8 mouse cellular contexts compared by ENCODE assay signal in genomic region chr17:79895911-79896423, GRCm38 (mm10). TPM values are rescaled to one million over a fixed set of nuclear protein-coding genes. Genes with fewer than 3 reads are reported as not detected.
DNase-seq lines count a peak whose midpoint lies in the region; ATAC-seq lines count a peak whose summit lies in the region.

TSS of gene Atl2 (minus strand) at chr17:79896123.

- H3K27ac ChIP-seq in heart, embryonic 13.5 days (replicated peaks) = peak within 1 kb of the TSS; percentile 98
- peak within 1 kb of the TSS; percentile 96 for H3K27ac ChIP-seq in liver, embryonic 12.5 days
- peak within 1 kb of the TSS; percentile 97 for H3K27ac ChIP-seq in stomach, embryonic 15.5 days

- DNase-seq in CD4-positive helper T cell, adult 2 months (ENCODE audit: low read depth, low spot score) = peak; percentile 97
- DNase-seq in brain, embryonic 18.5 days (ENCODE audit: low read depth, low spot score) = peak; percentile 85
- DNase-seq in kidney, postnatal 10 days = peak; percentile 97
- DNase-seq in natural killer cell, adult 2 months (ENCODE audit: low spot score in 2 of 2) = peak; percentile 88 to 93

- H3K4me1 ChIP-seq in heart, embryonic 13.5 days = peaks cover 40% of the 10 kb centered on the region
- peaks cover 48% of the 10 kb centered on the region for H3K4me1 ChIP-seq in liver, embryonic 12.5 days
- peaks cover 6% of the 10 kb centered on the region; the same call in 1 of the 2 replicates for H3K4me1 ChIP-seq in stomach, embryonic 15.5 days

- no peaks in the 10 kb centered on the region for H3K36me3 ChIP-seq in heart, embryonic 13.5 days
- no peaks in the 10 kb centered on the region for H3K36me3 ChIP-seq in liver, embryonic 12.5 days
- H3K36me3 ChIP-seq in stomach, embryonic 15.5 days = no peaks in the 10 kb centered on the region

- H3K9ac ChIP-seq in heart, embryonic 13.5 days = peak within 1 kb of the TSS; percentile 99
- peak within 1 kb of the TSS; percentile 97 for H3K9ac ChIP-seq in liver, embryonic 12.5 days
- peak within 1 kb of the TSS; percentile 96 for H3K9ac ChIP-seq in stomach, embryonic 15.5 days

- peak; percentile 91 for ATAC-seq in erythroid progenitor cell, adult 5-6 weeks (replicated peaks; ENCODE audit: low FRiP score, poor library complexity, severe bottlenecking)
- ATAC-seq in heart, embryonic 13.5 days (ENCODE audit: extremely low read depth, insufficient number of reproducible peaks, low FRiP score, low TSS enrichment) = peak; percentile 93
- ATAC-seq in liver, embryonic 12.5 days = peak; percentile 90
- ATAC-seq in stomach, embryonic 15.5 days (ENCODE audit: insufficient read depth, low FRiP score, low read depth) = peak; percentile 92

- under 1% methylated on average over 48 of the region's 51 CpGs for WGBS in heart, embryonic 13.5 days
- under 1% methylated on average over 50 of the region's 51 CpGs for WGBS in liver, embryonic 12.5 days (ENCODE audit: insufficient replicate concordance)
- WGBS in stomach, embryonic 15.5 days = under 1% methylated on average over 51 of the region's 51 CpGs

- H3K27me3 ChIP-seq in heart, embryonic 13.5 days (replicated peaks) = peaks cover 11% of the 10 kb centered on the region
- H3K27me3 ChIP-seq in liver, embryonic 12.5 days (replicated peaks) = peaks cover 27% of the 10 kb centered on the region
- 0 out of 2 replicates have a peak, but pooled peaks cover 6% of the 10 kb centered on the region for H3K27me3 ChIP-seq in stomach, embryonic 15.5 days (replicated peaks)

- H3K9me3 ChIP-seq in heart, embryonic 13.5 days = no peaks in the 10 kb centered on the region
- no peaks in the 10 kb centered on the region for H3K9me3 ChIP-seq in liver, embryonic 12.5 days (replicated peaks)
- no peaks in the 10 kb centered on the region for H3K9me3 ChIP-seq in stomach, embryonic 15.5 days

- H3K4me2 ChIP-seq in heart, embryonic 13.5 days = peak within 1 kb of the TSS; percentile 79
- peak within 1 kb of the TSS; percentile 91 for H3K4me2 ChIP-seq in liver, embryonic 12.5 days
- H3K4me2 ChIP-seq in stomach, embryonic 15.5 days = peak within 1 kb of the TSS; percentile 69

- peak within 1 kb of the TSS; percentile 96 for H3K4me3 ChIP-seq in heart, embryonic 13.5 days
- H3K4me3 ChIP-seq in liver, embryonic 12.5 days = peak within 1 kb of the TSS; percentile 80
- peak within 1 kb of the TSS; percentile 98 for H3K4me3 ChIP-seq in stomach, embryonic 15.5 days (replicated peaks)

RNA-seq across cellular contexts. Expression of gene Atl2, which starts in this region (rescaled TPM):
- 134 and 176 TPM in 2 replicates for total RNA-seq in erythroid progenitor cell, adult 5-6 weeks (2015; ENCODE audit: low replicate concordance)
- 139 and 203 TPM in 2 replicates for total RNA-seq in erythroid progenitor cell, adult 5-6 weeks (2017; ENCODE audit: low replicate concordance)
- 23.2 and 25.0 TPM in 2 replicates for polyA plus RNA-seq in heart, embryonic 13.5 days (2015; fragmentation: Nextera tagmentation; extraction: Ambion mirVana)
- polyA plus RNA-seq in liver, embryonic 12.5 days (2016; fragmentation: Nextera tagmentation; extraction: Ambion mirVana) = 42.0 and 42.1 TPM in 2 replicates
- polyA plus RNA-seq in stomach, embryonic 15.5 days (2015; fragmentation: Nextera tagmentation; extraction: Ambion mirVana) = 41.1 and 42.9 TPM in 2 replicates

Comparison
In these comparisons a context has a peak if more than half of its experiments do, and no peak if none do; other contexts are left out.
1. Peak in every context shown above with its lines: DNase-seq, ATAC-seq, H3K4me3 ChIP-seq and H3K27ac ChIP-seq.